Mouse (Mus musculus) ES-Bruce4 (cell line): ENCODE results near the gene Fam160b1.

Experiments used
- CTCF ChIP-seq: IDR thresholded peaks from one replicate; pipeline ENCODE4 v1.8.1; 2011; ENCODE audit warnings: low read depth, low read length
- EP300 ChIP-seq: IDR thresholded peaks from 2 replicates; pipeline ENCODE4 v1.6.1; 2011; ENCODE audit warnings: low read depth, low read length; ENCODE audit not compliant: insufficient read depth
- POLR2A ChIP-seq: IDR thresholded peaks from one replicate; pipeline ENCODE4 v1.8.1; 2011; ENCODE audit warnings: low read length; ENCODE audit not compliant: insufficient read depth

GRCm38 (mm10) chr19:57375746-57376145 is 15.3 kb downstream of the Fam160b1 start:
- TF ChIP-seq EP300 (no peak), CTCF (no peak), POLR2A (no peak)
